Mouse (Mus musculus) spleen, adult 2 months (tissue): ENCODE results near the gene Itpr1.

Experiments used
- CTCF ChIP-seq: fragments of 200-500 bp; IDR thresholded peaks from 2 replicates; pipeline ENCODE4 v1.5.1; 2011; ENCODE audit warnings: mild to moderate bottlenecking, inconsistent platforms; ENCODE audit not compliant: insufficient read depth, insufficient read length, insufficient replicate concordance; ENCODE audit errors: extremely low read depth
- POLR2A ChIP-seq: fragments of 200-500 bp; IDR thresholded peaks from 2 replicates; pipeline ENCODE4 v1.6.1; 2011; ENCODE audit warnings: low read depth, low read length, inconsistent platforms

- TF ChIP-seq CTCF: no peak
- TF ChIP-seq POLR2A: no peak
Measured at GRCm38 (mm10) chr6:108424749-108425584, 212.1 kb downstream of the Itpr1 start.
